Mouse (Mus musculus) midbrain, embryonic 14.5 days (tissue): ENCODE measurements at regions not wholly inside any gene's neighbourhood (a gene's known extent, or its start where the extent isn't known, plus 50 kb on each side); places are given as distances from the start of the nearest gene placed in this dataset.

Source experiments
- ATAC-seq: fragments of 200-750 bp; cut with Nextera tagmentation; 2 replicates; pipeline ENCODE4 v1.8.0; 2017; ENCODE audit warnings: moderate number of reproducible peaks, moderate library complexity; ENCODE audit not compliant: low FRiP score, low TSS enrichment
- DNase-seq: peaks from one replicate; pipeline ENCODE4 v3.0.0-alpha.2; 2015
- H3K27ac ChIP-seq: fragments of 300-500 bp; sonication (generic); replicated peaks from 2 replicates; pipeline ENCODE4 v1.5.1; 2014; ENCODE audit warnings: mild to moderate bottlenecking, low read depth, low read length, moderate library complexity
- H3K27me3 ChIP-seq: fragments of 300-500 bp; sonication (generic); 2 replicates; pipeline ENCODE4 v1.6.1; 2014; ENCODE audit warnings: low read length, control low read depth, mixed read lengths; ENCODE audit not compliant: control insufficient read depth, insufficient read depth
- H3K36me3 ChIP-seq: fragments of 300-500 bp; sonication (generic); 2 replicates; pipeline ENCODE4 v1.6.1; 2014; ENCODE audit warnings: low read length, control low read depth; ENCODE audit not compliant: control insufficient read depth, insufficient read depth
- H3K4me1 ChIP-seq: fragments of 300-500 bp; sonication (generic); 2 replicates; pipeline ENCODE4 v1.6.1; 2014; ENCODE audit warnings: mild to moderate bottlenecking, antibody characterized with exemption, low read length, control low read depth; ENCODE audit not compliant: control insufficient read depth, insufficient read depth
- H3K4me2 ChIP-seq: fragments of 300-500 bp; sonication (generic); 2 replicates; pipeline ENCODE4 v1.6.1; 2014; ENCODE audit warnings: mild to moderate bottlenecking, low read length, moderate library complexity
- H3K4me3 ChIP-seq: fragments of 300-500 bp; sonication (generic); replicated peaks from 2 replicates; pipeline ENCODE4 v1.5.1; 2014; ENCODE audit warnings: low read depth, low read length
- H3K9ac ChIP-seq: fragments of 300-500 bp; sonication (generic); replicated peaks from 2 replicates; pipeline ENCODE4 v1.6.1; 2014; ENCODE audit warnings: mild to moderate bottlenecking, low read length, moderate library complexity
- H3K9me3 ChIP-seq: fragments of 300-500 bp; sonication (generic); 2 replicates; pipeline ENCODE4 v1.6.1; 2016; ENCODE audit warnings: low read length, control low read depth, mixed read lengths; ENCODE audit not compliant: control insufficient read depth
- WGBS: fragments of 180-500 bp; shearing (Covaris S2); extraction: QIAGEN DNeasy Blood & Tissue Kit; methylation state at CpG from one replicate; pipeline ENCODE4 v1.1.7; 2014; 5-methylcytosine and 5-hydroxymethylcytosine counted together

DNA sequence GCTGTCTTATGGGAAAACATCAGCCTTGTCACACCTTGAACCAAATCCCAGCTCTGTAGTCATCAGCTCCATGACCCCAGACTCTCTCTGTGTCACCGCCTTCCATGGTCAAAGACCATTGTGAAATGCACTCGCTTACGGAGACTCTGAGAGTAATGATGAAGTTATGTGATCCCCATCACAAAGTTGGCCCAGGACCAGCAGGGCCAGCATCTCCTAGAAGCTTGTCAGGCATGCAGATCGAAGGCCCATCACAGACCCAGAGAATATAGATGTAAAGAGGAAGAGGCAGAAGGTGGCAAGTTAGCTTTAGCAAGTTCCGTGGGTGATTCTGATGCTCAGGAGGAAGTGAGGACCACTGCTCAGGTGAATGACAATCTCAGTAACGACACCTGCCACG lies 125.2 kb upstream of the Sgk1 start:
- WGBS, result 93% methylated on average over 7 of the region's 7 CpGs

DNA sequence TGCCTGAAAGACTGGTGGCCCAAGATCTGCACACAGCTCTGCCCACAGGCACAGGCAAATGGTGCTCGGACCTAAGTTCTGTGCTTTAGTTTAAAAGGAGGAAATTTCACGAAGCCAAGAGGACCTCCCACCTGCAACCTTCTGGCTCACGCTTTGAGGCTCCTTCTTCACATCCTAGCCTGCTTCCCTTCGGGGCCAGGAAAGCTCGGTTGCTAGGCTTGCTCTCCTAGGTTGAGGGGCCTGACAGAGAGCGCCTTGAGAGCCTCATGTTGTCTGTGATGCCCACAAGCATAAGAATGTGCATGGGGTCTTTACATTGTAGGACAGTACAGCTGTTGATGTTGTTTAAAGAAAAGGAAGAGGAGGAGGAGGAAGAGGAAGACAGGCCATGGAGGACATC lies 123.9 kb upstream of the Sgk1 start:
- WGBS, result 83% methylated on average over 6 of the region's 6 CpGs
- no peak overlapping the region for H3K27ac ChIP-seq
- H3K9me3 ChIP-seq, result no peaks in the 10 kb centered on the region
- DNase-seq (no peak), ATAC-seq (no peak)
- peaks cover 11% of the 10 kb centered on the region for H3K4me1 ChIP-seq
- no peak overlapping the region for H3K4me2 ChIP-seq
- no peak overlapping the region for H3K9ac ChIP-seq
- no peak overlapping the region for H3K4me3 ChIP-seq
- H3K27me3 ChIP-seq, result no peaks in the 10 kb centered on the region
- no peaks in the 10 kb centered on the region for H3K36me3 ChIP-seq

More for the DNA sequence above, 125.2 kb upstream of the Sgk1 start:
- ATAC-seq, result no peak
- peaks cover 11% of the 10 kb centered on the region for H3K4me1 ChIP-seq
- no peak for DNase-seq
- no peaks in the 10 kb centered on the region for H3K27me3 ChIP-seq
- H3K4me2 ChIP-seq, result no peak overlapping the region
- H3K36me3 ChIP-seq, result no peaks in the 10 kb centered on the region
- no peak overlapping the region for H3K27ac ChIP-seq
- H3K9me3 ChIP-seq, result no peaks in the 10 kb centered on the region
- H3K4me3 ChIP-seq, result no peak overlapping the region
- H3K9ac ChIP-seq, result no peak overlapping the region

DNA sequence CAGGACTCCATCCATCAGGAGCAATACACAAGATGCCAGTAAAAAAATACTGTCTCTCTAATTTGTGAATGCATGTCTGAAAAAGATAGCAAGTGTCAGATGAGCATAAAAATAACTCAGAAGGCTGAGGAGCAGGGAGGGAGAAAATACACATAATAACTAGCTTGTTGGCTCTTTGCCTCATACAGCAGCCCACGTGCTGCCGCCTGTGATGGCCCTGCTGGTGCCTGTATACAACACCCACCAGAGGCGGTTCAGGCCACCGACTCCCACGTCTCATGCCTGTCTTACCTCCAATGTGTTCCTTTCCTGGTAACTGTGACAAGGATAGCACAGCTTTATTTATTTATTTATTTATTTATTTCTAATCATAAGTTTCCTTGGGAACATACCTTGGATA lies 119.5 kb upstream of the Sgk1 start:
- ATAC-seq (no peak), DNase-seq (no peak)
- no peak overlapping the region for H3K9ac ChIP-seq
- 95% methylated on average over 5 of the region's 5 CpGs for WGBS
- no peak overlapping the region for H3K4me3 ChIP-seq
- no peaks in the 10 kb centered on the region for H3K4me1 ChIP-seq
- no peaks in the 10 kb centered on the region for H3K9me3 ChIP-seq
- H3K4me2 ChIP-seq, result no peak overlapping the region
- no peaks in the 10 kb centered on the region for H3K27me3 ChIP-seq
- no peak overlapping the region for H3K27ac ChIP-seq
- no peaks in the 10 kb centered on the region for H3K36me3 ChIP-seq

DNA sequence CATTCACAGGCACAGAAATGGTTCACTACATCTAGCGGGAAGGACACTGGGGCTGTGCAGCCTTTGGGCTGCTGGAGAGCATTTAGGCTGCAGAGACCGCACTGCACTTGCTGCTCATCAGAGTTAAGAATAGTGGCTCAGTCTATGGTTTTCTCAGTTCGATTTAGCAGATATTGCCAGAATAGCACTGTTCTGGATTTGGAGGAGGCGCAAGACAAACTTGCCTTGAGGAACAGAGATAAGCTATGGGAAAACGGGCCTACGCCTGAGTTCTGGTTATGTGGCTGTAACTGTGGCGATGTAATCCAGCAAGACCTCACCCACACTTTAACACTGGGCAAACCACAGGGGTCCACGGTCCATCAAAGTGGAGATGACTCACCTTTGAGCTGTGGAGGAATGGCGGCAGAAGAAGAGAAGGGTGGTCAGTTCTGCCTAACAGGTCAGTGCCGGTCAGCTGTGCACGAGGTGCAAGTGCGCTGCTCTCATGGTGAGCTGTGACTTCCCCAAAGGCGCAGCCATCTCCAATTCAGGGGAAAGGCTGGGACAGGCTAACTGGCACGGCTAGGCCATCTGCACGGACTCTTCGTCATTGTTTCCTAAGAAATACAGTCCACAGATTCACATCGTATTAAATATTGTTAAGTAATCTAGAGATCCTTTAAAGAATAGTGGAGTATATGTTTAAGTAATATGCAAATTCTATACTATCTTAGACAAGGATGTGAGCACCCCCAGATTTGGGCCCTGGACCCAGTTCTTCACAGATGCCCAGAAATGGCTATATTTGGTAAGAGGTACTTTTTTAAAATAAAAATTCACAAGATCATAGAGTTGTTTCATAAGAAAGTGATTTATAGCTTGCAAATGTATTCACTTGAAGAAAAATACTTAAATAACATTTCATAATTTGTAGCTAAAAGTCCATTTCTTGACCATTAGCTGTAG lies 118.7 kb upstream of the Sgk1 start:
- Histone ChIP-seq H3K27ac (no peak overlapping the region), H3K9ac (no peak overlapping the region), H3K4me1 (no peaks in the 10 kb centered on the region), H3K36me3 (no peaks in the 10 kb centered on the region), H3K4me3 (no peak overlapping the region), H3K27me3 (no peaks in the 10 kb centered on the region), H3K9me3 (no peaks in the 10 kb centered on the region), H3K4me2 (no peak overlapping the region)
- DNase-seq (no peak), ATAC-seq (no peak)
- 94% methylated on average over 17 of the region's 17 CpGs for WGBS

DNA sequence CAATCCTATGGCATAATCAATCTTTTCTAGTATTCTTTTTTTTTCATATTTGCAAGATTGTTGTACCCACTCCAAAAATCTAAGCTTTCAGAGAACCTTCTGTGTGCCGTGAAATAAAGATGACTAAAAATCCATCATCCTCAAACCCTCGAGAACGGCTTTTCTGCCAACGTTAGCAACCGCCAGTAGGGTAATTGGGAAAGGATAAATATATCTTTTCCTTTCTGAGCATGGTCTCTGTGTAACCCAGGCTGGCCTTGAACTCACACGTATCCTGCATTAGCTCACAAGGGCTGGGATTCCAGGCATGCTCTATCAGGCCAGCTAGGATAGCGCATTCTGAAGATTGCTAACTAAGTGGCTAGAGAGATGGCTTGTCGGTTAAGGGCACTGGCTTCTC lies 117.9 kb upstream of the Sgk1 start:
- H3K27ac ChIP-seq, result no peak overlapping the region
- WGBS, result 94% methylated on average over 8 of the region's 8 CpGs
- H3K36me3 ChIP-seq, result no peaks in the 10 kb centered on the region
- H3K4me1 ChIP-seq, result no peaks in the 10 kb centered on the region
- H3K9ac ChIP-seq, result no peak overlapping the region
- no peaks in the 10 kb centered on the region for H3K9me3 ChIP-seq
- no peak for DNase-seq
- no peaks in the 10 kb centered on the region for H3K27me3 ChIP-seq
- ATAC-seq, result no peak
- no peak overlapping the region for H3K4me3 ChIP-seq
- H3K4me2 ChIP-seq, result no peak overlapping the region

DNA sequence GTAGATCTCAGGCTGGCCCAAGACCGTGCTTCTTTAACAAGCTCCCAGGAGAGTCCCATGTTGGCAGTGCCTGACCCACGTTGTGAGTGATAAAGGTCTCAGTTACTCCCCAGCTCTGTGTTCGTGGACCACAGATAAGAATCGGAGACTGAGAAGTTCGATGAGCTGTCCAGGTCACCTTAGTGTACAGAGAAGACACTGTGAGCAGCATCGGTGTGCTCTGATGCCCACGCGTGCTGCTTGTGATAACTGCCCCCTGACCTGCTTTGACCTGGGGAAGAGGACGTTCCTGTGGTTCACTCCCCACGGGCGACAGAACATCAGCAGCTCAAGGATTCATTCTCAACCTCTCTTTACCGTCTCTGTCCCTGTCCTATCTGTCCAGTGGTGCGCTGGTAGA lies 117.1 kb upstream of the Sgk1 start:
- no peaks in the 10 kb centered on the region for H3K27me3 ChIP-seq
- WGBS, result 81% methylated on average over 13 of the region's 13 CpGs
- no peaks in the 10 kb centered on the region for H3K4me1 ChIP-seq
- H3K4me3 ChIP-seq, result no peak overlapping the region
- no peak for ATAC-seq
- no peak overlapping the region for H3K27ac ChIP-seq
- no peak overlapping the region for H3K9ac ChIP-seq
- no peak overlapping the region for H3K4me2 ChIP-seq
- H3K36me3 ChIP-seq, result no peaks in the 10 kb centered on the region
- DNase-seq, result no peak
- H3K9me3 ChIP-seq, result no peaks in the 10 kb centered on the region

DNA sequence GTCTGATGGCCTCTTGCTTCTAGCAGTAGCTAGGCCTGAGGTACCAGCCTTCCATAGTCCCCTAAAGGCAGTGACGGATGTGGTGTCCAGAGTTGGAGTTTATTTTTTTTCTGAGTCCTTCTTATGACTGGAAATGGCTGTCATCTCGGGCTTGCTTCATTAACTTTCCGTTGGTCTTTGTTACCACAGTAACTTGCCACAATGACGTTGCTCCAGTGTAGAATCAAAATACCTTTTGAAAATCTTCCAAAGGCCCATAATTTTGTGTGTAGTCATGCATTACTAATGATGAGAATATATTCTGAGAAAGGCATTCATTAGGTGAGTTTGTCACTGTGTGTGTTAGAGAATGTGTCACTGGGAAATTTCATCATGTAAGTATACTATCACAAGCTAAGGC lies 108.4 kb upstream of the Sgk1 start:
- 72% methylated on average over 4 of the region's 4 CpGs for WGBS
- Histone ChIP-seq H3K9ac (no peak overlapping the region), H3K9me3 (no peaks in the 10 kb centered on the region)

DNA sequence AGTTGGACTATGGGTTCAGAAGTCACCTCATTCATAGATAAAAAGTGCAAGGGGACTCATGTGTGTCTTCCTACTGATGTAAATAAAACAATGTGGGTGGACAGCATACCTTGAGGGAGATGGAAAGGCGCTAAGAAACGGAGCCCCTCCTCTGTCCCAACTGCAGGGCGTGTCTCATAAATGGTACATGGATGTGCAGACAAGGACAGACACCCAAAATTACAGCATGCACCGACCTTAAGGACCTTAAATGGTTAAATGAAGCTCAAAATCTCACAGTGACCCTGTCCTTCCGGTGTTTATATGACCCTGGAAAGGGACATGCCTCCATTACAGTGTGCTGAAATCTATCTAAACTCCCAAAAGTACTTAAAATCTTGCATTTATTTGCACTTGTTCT lies 106.5 kb upstream of the Sgk1 start:
- Histone ChIP-seq H3K9ac (no peak overlapping the region), H3K36me3 (no peaks in the 10 kb centered on the region), H3K4me1 (peaks cover 5% of the 10 kb centered on the region; the same call in 1 of the 2 replicates), H3K27me3 (no peaks in the 10 kb centered on the region), H3K4me3 (no peak overlapping the region), H3K9me3 (no peaks in the 10 kb centered on the region), H3K27ac (no peak overlapping the region), H3K4me2 (no peak overlapping the region)
- ATAC-seq (no peak), DNase-seq (no peak)
- WGBS, result 82% methylated on average over 5 of the region's 5 CpGs

More for the DNA sequence above, 108.4 kb upstream of the Sgk1 start:
- H3K27ac ChIP-seq, result no peak overlapping the region
- no peak overlapping the region for H3K4me2 ChIP-seq
- H3K36me3 ChIP-seq, result no peaks in the 10 kb centered on the region
- peaks cover 5% of the 10 kb centered on the region; the same call in 1 of the 2 replicates for H3K4me1 ChIP-seq
- DNase-seq (no peak), ATAC-seq (no peak)
- no peak overlapping the region for H3K4me3 ChIP-seq
- H3K27me3 ChIP-seq, result no peaks in the 10 kb centered on the region
